Mouse (Mus musculus) kidney, embryonic 16.5 days (tissue): ENCODE measurements around the gene Fmn2. TPM values are rescaled to one million over a fixed set of nuclear protein-coding genes. Genes with fewer than 3 reads are reported as not detected.

ENCODE experiments used
- ATAC-seq: fragments of 200-750 bp; cut with Nextera tagmentation; 2 replicates; pipeline ENCODE4 v1.8.0; 2017; ENCODE audit warnings: moderate TSS enrichment; ENCODE audit not compliant: low FRiP score, low TSS enrichment
- H3K27ac ChIP-seq: fragments of 300-500 bp; sonication (generic); 2 replicates; pipeline ENCODE4 v1.5.1; 2014; ENCODE audit warnings: low read length
- H3K27me3 ChIP-seq: fragments of 300-500 bp; sonication (generic); 2 replicates; pipeline ENCODE4 v1.6.1; 2014; ENCODE audit warnings: low read length, control low read depth, mixed read lengths; ENCODE audit not compliant: insufficient read depth
- H3K36me3 ChIP-seq: fragments of 300-500 bp; sonication (generic); 2 replicates; pipeline ENCODE4 v1.6.1; 2014; ENCODE audit warnings: low read length, control low read depth, mixed read lengths; ENCODE audit not compliant: insufficient read depth
- H3K4me1 ChIP-seq: fragments of 300-500 bp; sonication (generic); 2 replicates; pipeline ENCODE4 v1.6.1; 2014; ENCODE audit warnings: low read length, control low read depth, mixed read lengths; ENCODE audit not compliant: insufficient read depth
- H3K4me2 ChIP-seq: fragments of 300-500 bp; sonication (generic); replicated peaks from 2 replicates; pipeline ENCODE4 v1.6.1; 2014; ENCODE audit warnings: low read depth, low read length
- H3K4me3 ChIP-seq: fragments of 300-500 bp; sonication (generic); 2 replicates; pipeline ENCODE4 v1.5.1; 2014; ENCODE audit warnings: mild to moderate bottlenecking, low read length
- H3K9ac ChIP-seq: fragments of 300-500 bp; sonication (generic); replicated peaks from 2 replicates; pipeline ENCODE4 v1.6.1; 2014; ENCODE audit warnings: low read length
- H3K9me3 ChIP-seq: fragments of 300-500 bp; sonication (generic); 2 replicates; pipeline ENCODE4 v1.6.1; 2016; ENCODE audit warnings: low read length, control low read depth
- WGBS: fragments of 180-500 bp; shearing (Covaris S2); extraction: QIAGEN DNeasy Blood & Tissue Kit; methylation state at CpG from one replicate; pipeline ENCODE4 v1.1.7; 2014; 5-methylcytosine and 5-hydroxymethylcytosine counted together
- polyA plus RNA-seq: library from polyadenylated mRNA; unstranded; fragments of >200 nt; fragmentation: Nextera tagmentation; extraction: Ambion mirVana; gene quantifications from 2 replicates; pipeline ENCODE4 v1.2.1, GENCODE M21; 2015

Fmn2 gene
- polyA plus RNA-seq, result 0.47 and 0.59 TPM in 2 replicates

DNA sequence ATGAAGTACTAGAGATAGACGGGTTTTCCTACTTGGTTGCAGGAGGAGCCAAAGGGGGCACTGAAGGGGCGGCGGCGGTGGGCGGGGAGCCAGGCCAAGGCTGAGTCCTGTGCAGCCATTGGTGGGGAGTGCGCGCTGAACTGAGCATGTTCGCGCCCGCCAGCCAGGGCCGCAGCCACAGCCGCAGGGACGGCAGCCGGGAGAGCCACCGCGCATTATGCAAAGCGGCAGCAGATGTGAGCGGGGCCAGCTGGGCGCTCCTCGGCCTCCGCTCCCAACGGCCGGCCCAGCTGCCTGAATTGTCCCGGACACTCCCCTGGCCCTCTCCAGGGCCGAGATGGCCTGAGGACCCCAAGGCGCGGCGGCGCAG lies at the start of gene Fmn2:
TSS of gene Fmn2 (plus strand) at position 165 of the 370 bp plus-strand sequence.
- Histone ChIP-seq H3K4me1 (peaks cover 17% of the 10 kb centered on the region), H3K9me3 (no peaks in the 10 kb centered on the region), H3K9ac (peak within 1 kb of the TSS; percentile 48), H3K36me3 (no peaks in the 10 kb centered on the region), H3K27me3 (peaks cover 16% of the 10 kb centered on the region), H3K4me3 (peak within 1 kb of the TSS; percentile 53), H3K27ac (no peak within 1 kb of the TSS), H3K4me2 (peak within 1 kb of the TSS; percentile 94)
- under 1% methylated on average over 29 of the region's 29 CpGs for WGBS
- peak; percentile 98 for ATAC-seq

DNA sequence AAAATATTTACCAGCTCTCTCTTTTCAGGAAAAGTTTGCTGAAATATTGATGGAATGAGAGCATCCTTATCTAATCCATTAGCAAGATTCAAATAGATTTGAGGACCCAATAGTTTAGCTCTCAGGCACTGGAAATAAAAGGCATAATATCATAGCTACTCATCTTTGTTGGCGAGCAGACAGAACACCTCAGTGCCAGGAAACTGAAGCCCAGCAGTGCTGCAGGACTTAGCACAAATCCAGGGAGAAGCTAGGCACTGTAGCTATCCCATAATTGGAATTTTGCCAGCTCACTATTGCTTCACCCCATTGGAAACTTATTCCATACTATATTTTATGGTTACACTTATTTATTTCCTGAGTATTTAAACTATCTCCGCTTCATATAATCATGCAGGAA lies 46.5 kb upstream of the Fmn2 start:
- H3K27ac ChIP-seq, result no peak overlapping the region
- no peak overlapping the region for H3K4me2 ChIP-seq
- ATAC-seq, result no peak
- no peak overlapping the region for H3K9ac ChIP-seq
- no peaks in the 10 kb centered on the region for H3K4me1 ChIP-seq
- no peaks in the 10 kb centered on the region for H3K27me3 ChIP-seq
- 84% methylated on average over 2 of the region's 2 CpGs for WGBS
- no peak overlapping the region for H3K4me3 ChIP-seq
- no peaks in the 10 kb centered on the region for H3K36me3 ChIP-seq
- H3K9me3 ChIP-seq, result no peaks in the 10 kb centered on the region

DNA sequence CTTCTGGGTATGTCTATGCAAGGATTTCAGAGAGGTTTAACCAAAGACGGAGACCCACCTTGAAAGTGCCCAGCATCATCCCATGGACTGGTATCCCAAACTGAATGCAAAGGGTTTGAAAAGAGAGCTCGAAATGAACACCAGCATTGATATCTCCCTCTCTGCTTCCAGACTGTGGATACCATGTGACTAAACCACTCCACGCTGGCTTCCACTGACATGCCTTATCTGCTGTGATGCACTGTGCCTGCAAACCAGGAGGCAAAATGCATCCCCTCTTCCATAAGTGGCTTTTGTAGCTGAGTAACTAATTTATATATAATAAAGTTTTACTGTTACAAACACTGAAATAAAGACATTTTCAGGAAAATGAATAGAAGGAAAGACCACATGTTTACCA lies 36.2 kb upstream of the Fmn2 start:
- Histone ChIP-seq H3K9ac (no peak overlapping the region), H3K27me3 (no peaks in the 10 kb centered on the region), H3K9me3 (no peaks in the 10 kb centered on the region), H3K4me3 (no peak overlapping the region), H3K4me1 (no peaks in the 10 kb centered on the region), H3K27ac (no peak overlapping the region), H3K4me2 (no peak overlapping the region), H3K36me3 (no peaks in the 10 kb centered on the region)
- no peak for ATAC-seq
- WGBS, result 85% methylated on average over 3 of the region's 3 CpGs

DNA sequence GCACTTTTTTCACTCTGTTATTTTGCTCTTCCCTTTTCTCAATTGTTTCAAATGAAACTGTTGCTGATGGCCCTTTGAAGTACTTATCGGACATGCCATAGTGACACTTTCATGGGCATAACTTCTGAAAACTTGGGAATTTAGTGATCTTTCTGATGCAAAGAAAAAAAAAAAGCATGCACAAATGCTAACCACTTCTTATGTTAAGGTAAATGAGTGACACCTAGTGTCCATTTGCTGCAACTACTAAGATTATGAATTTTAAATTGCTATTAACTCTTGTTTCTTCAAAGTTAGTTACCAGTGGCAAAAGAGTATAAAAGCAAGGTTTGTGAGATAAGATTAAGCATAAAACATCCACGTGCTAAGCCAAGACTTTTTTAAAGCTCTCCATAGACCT lies 35.4 kb upstream of the Fmn2 start:
- Histone ChIP-seq H3K9ac (no peak overlapping the region), H3K4me3 (no peak overlapping the region), H3K36me3 (no peaks in the 10 kb centered on the region), H3K27ac (no peak overlapping the region), H3K4me2 (no peak overlapping the region), H3K27me3 (no peaks in the 10 kb centered on the region), H3K4me1 (no peaks in the 10 kb centered on the region), H3K9me3 (no peaks in the 10 kb centered on the region)
- ATAC-seq, result no peak
- WGBS, result 45% methylated on average over 2 of the region's 2 CpGs

DNA sequence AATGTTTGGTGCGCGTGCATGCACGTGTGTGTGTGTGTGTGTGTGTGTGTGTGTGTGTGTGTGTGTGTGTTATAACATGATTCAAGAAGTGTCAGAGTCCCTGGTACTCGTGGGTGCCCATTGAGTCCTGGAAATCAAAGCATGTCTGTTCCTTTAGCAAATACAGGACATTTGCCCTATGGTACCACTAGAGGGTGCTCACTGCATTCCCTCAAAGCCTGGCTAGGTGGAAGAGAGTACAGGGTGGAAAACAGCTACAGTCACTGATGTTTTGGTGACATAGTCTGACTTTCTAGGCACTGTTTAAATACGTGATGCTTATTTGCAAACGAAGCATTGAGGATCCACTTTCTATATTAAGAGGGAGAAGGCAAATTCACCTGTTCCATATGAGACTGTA lies 31.9 kb upstream of the Fmn2 start:
- Histone ChIP-seq H3K4me1 (no peaks in the 10 kb centered on the region), H3K4me2 (no peak overlapping the region), H3K9ac (no peak overlapping the region), H3K9me3 (no peaks in the 10 kb centered on the region), H3K27me3 (no peaks in the 10 kb centered on the region), H3K36me3 (no peaks in the 10 kb centered on the region), H3K27ac (no peak overlapping the region), H3K4me3 (no peak overlapping the region)
- WGBS, result 9% methylated on average over 6 of the region's 6 CpGs
- ATAC-seq, result peak; percentile 69; the same call in 1 of the 2 replicates

DNA sequence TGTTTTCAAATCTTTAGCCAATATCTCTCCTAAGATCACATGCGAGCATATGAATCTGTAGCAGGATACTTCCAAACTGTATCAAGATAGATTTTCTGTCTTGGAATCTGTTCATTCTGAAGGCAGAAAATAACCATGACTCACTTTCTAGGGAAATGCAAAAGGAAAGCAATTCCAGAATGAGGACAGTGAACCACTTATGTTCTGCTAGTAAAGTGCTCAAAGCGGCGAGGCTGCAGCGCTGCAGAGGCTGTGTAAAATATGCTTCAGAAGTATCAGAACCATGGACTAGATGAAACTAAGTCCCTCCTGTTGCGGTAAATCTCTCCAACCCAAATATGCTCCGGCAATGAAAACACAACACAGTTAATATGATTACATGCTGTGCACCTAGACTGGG lies 19.1 kb upstream of the Fmn2 start:
- Histone ChIP-seq H3K4me2 (no peak overlapping the region), H3K27me3 (no peaks in the 10 kb centered on the region), H3K36me3 (no peaks in the 10 kb centered on the region), H3K27ac (no peak overlapping the region), H3K9me3 (no peaks in the 10 kb centered on the region), H3K4me1 (no peaks in the 10 kb centered on the region), H3K9ac (no peak overlapping the region), H3K4me3 (no peak overlapping the region)
- no peak for ATAC-seq
- WGBS, result 90% methylated on average over 6 of the region's 6 CpGs

DNA sequence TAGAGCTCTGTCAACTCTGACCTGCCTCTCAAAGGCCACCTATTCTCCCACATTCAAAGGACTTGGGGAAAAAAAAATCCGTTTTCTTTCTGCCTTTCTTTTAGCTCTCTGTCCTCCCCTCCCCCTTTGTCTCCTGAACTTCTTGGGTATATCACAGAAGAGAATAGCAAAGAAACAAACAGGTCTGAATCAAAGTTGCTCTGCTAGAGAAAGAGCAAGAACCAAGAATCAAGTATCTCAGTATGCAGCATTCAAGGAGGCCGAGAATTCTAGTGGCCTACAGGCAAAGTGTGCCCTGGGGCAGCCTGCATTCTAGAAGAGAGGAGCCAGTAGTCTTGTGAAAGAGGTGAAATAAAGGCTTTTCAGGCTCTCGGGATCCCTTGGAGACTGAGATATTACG lies 1.6 kb upstream of the Fmn2 start:
- H3K36me3 ChIP-seq, result no peaks in the 10 kb centered on the region
- no peak overlapping the region for H3K4me2 ChIP-seq
- no peak overlapping the region for H3K9ac ChIP-seq
- H3K4me1 ChIP-seq, result peaks cover 17% of the 10 kb centered on the region
- H3K27me3 ChIP-seq, result peaks cover 16% of the 10 kb centered on the region
- no peak for ATAC-seq
- no peak overlapping the region for H3K4me3 ChIP-seq
- 55% methylated on average over 4 of the region's 4 CpGs for WGBS
- no peaks in the 10 kb centered on the region for H3K9me3 ChIP-seq
- H3K27ac ChIP-seq, result no peak overlapping the region

DNA sequence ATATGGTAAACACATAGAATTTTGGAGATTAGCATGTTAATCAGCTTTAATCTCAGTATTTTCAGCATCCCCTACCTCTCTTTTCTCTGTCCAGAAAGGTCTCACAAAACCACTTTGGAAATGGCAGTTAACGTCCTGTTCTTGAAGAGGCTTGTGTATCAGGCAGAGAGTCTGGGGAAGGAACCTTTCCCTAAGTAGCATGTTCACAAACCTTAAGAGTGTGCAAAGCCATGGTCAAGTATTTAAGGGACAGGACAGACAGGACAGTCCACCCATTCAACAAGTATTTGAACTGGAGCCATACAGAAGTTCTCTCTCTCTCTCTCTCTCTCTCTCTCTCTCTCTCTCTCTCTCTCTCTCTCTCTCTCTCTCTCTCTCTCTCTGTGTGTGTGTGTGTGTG lies 614 bp upstream of the Fmn2 start:
- no peak overlapping the region for H3K9ac ChIP-seq
- peak overlapping the region; percentile 94 for H3K4me2 ChIP-seq

DNA sequence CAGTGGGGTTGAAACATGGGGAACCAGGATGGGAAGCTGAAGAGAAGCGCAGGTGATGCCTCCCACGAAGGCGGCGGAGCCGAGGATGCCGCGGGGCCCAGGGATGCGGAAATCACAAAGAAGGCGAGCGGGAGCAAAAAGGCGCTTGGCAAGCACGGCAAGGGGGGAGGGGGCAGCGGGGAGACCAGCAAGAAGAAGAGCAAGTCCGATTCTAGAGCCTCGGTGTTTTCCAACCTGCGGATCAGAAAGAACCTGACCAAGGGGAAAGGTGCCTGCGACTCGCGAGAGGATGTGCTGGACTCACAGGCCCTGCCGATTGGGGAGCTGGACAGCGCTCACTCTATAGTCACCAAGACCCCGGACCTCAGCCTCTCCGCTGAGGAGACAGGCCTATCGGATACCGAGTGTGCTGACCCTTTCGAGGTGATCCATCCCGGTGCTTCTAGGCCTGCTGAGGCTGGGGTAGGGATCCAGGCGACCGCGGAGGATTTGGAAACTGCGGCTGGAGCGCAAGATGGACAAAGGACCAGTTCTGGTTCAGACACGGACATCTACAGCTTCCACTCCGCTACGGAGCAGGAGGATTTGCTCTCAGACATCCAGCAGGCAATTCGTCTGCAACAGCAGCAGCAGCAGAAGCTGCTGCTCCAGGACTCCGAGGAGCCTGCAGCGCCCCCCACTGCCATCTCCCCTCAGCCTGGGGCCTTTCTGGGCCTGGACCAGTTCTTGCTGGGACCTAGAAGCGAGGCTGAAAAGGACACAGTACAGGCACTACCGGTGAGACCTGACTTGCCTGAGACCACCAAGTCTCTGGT lies 613 bp downstream of the Fmn2 start:
- Histone ChIP-seq H3K27me3 (peaks cover 16% of the 10 kb centered on the region), H3K9ac (peak overlapping the region; percentile 48), H3K36me3 (no peaks in the 10 kb centered on the region), H3K4me1 (peaks cover 17% of the 10 kb centered on the region), H3K27ac (no peak overlapping the region), H3K9me3 (no peaks in the 10 kb centered on the region), H3K4me3 (peak overlapping the region; percentile 53), H3K4me2 (peak overlapping the region; percentile 94)
- under 1% methylated on average over 40 of the region's 40 CpGs for WGBS
- ATAC-seq, result peak; percentile 84

More for the DNA sequence above, 614 bp upstream of the Fmn2 start:
- no peak overlapping the region for H3K4me3 ChIP-seq
- H3K27me3 ChIP-seq, result peaks cover 16% of the 10 kb centered on the region
- no peak for ATAC-seq
- no peaks in the 10 kb centered on the region for H3K36me3 ChIP-seq
- no peak overlapping the region for H3K27ac ChIP-seq
- H3K9me3 ChIP-seq, result no peaks in the 10 kb centered on the region
- 49% methylated on average over 1 of the region's 1 CpGs for WGBS
- H3K4me1 ChIP-seq, result peaks cover 17% of the 10 kb centered on the region
